ENCODE assay signal across 8 mouse cellular contexts in the genomic region with DNA sequence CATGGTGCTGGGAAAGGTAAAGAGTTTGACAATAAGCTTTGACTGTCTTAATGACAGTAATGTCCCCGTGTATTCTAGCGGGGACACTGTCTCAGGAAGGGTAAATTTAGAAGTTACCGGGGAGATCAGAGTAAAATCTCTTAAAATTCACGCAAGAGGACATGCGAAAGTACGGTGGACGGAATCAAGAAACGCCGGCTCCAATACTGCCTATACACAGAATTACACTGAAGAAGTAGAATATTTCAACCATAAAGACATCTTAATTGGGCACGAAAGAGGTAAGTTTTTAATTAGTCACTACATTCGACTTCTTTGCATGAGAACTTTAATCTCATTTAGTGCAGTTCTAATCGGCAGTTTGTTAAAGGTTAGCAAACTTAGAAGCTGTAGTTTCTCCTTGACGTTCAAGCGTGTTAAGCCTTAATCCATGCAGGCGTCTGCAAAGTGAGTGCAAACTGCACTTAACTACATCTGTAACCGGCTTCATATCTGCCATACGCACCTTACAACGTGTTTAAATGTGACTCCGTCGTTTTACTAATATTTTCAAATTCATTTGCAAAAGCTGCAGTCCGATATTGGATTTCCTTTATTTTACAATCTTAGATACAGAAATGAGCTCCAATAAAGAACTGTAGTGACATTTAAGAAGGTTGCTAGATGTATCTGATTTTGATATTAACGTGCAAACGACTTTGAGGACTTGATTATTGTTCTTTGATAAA. TPM values are rescaled to one million over a fixed set of nuclear protein-coding genes. Genes with fewer than 3 reads are reported as not detected.
A peak's percentile ranks its signal among the peaks of the same experiment; 100 is the strongest.
DNase-seq lines count a peak whose midpoint lies in the region; ATAC-seq and TF ChIP-seq lines count a peak whose summit lies in the region.

No protein-coding gene starts in this region.

- under 1% methylated on average over 23 of the region's 23 CpGs for WGBS in hindbrain, embryonic 15.5 days
- under 1% methylated on average over 23 of the region's 23 CpGs for WGBS in liver, postnatal 0 days (ENCODE audit: insufficient replicate concordance)
- under 1% methylated on average over 23 of the region's 23 CpGs for WGBS in stomach, embryonic 16.5 days

- H3K36me3 ChIP-seq in CH12.LX (replicated peaks in 1 of 2; ENCODE audit: control insufficient read depth in 1 of 2, insufficient read depth in 1 of 2, low read length in 1 of 2): peaks cover 0 to 7% of the 10 kb centered on the region in 2 experiments
- H3K36me3 ChIP-seq in hindbrain, embryonic 15.5 days: peaks cover 7% of the 10 kb centered on the region
- H3K36me3 ChIP-seq in liver, postnatal 0 days (replicated peaks; ENCODE audit: insufficient read depth, low read length): peaks cover 11% of the 10 kb centered on the region
- H3K36me3 ChIP-seq in stomach, embryonic 16.5 days (ENCODE audit: control insufficient read depth, insufficient read depth, low read length): 0 out of 2 replicates have a peak, but pooled peaks cover 7% of the 10 kb centered on the region

- TF ChIP-seq EP300 in CH12.LX (IDR thresholded peaks at IDR 0.05; ENCODE audit: low read length): no peak
- TF ChIP-seq EP300 in liver, postnatal 0 days (IDR thresholded peaks at IDR 0.05; ENCODE audit: low read depth): peak; percentile 6; the same call in 1 of the 2 replicates

- no peaks in the 10 kb centered on the region for H3K9me3 ChIP-seq in CH12.LX (replicated peaks; ENCODE audit: low read length)
- no peaks in the 10 kb centered on the region for H3K9me3 ChIP-seq in hindbrain, embryonic 15.5 days
- H3K9me3 ChIP-seq in liver, postnatal 0 days (ENCODE audit: low read length): no peaks in the 10 kb centered on the region
- no peaks in the 10 kb centered on the region for H3K9me3 ChIP-seq in stomach, embryonic 16.5 days (replicated peaks; ENCODE audit: control insufficient read depth, low read length)

- no peak overlapping the region for H3K27ac ChIP-seq in CH12.LX (ENCODE audit: insufficient read depth, low read depth)
- H3K27ac ChIP-seq in hindbrain, embryonic 15.5 days (replicated peaks): peak overlapping the region; percentile 100
- H3K27ac ChIP-seq in liver, postnatal 0 days (ENCODE audit: low read depth): peak overlapping the region; percentile 100
- peak overlapping the region; percentile 100 for H3K27ac ChIP-seq in stomach, embryonic 16.5 days (ENCODE audit: low read length)

- H3K9ac ChIP-seq in CH12.LX (ENCODE audit: insufficient read depth, low read depth): peak overlapping the region; percentile 90
- H3K9ac ChIP-seq in hindbrain, embryonic 15.5 days: peak overlapping the region; percentile 94
- H3K9ac ChIP-seq in liver, postnatal 0 days (replicated peaks): peak overlapping the region; percentile 99
- H3K9ac ChIP-seq in stomach, embryonic 16.5 days (ENCODE audit: low read length): peak overlapping the region; percentile 100

- in situ Hi-C loops in CH12.LX (cut with MboI; ENCODE audit: low pct_ligation_motif_present, low pct_unique_long_range_greater_than_20kb, low sequenced_read_pairs): loop anchor here (25.0 kb wide), 1 partner anchor 278 kb away; no protein-coding TSS in a partner anchor

- TF ChIP-seq CTCF in CH12.LX (conservative IDR thresholded peaks at IDR 0.05 in 1 of 2, IDR thresholded peaks at IDR 0.05 in 1 of 2; ENCODE audit: low read depth in 2 of 2, low read length in 2 of 2): no peak
- TF ChIP-seq CTCF in liver, postnatal 0 days (IDR thresholded peaks at IDR 0.05; ENCODE audit: low read depth): no peak

- peaks cover 0 to 10% of the 10 kb centered on the region in 2 experiments; a peak in 1 of 4 replicates for H3K4me1 ChIP-seq in CH12.LX (ENCODE audit: control insufficient read depth in 1 of 2, insufficient read depth in 2 of 2)
- peaks cover 14% of the 10 kb centered on the region for H3K4me1 ChIP-seq in hindbrain, embryonic 15.5 days (replicated peaks)
- peaks cover 5% of the 10 kb centered on the region; the same call in 1 of the 2 replicates for H3K4me1 ChIP-seq in liver, postnatal 0 days (ENCODE audit: insufficient read depth)
- H3K4me1 ChIP-seq in stomach, embryonic 16.5 days (ENCODE audit: control insufficient read depth, insufficient read depth, low read length): peaks cover 9% of the 10 kb centered on the region

- no peak for TF ChIP-seq POLR2A in CH12.LX (IDR thresholded peaks at IDR 0.05; ENCODE audit: low read depth, low read length)

- ATAC-seq in hindbrain, embryonic 15.5 days (ENCODE audit: low FRiP score, low read depth): no peak
- no peak for ATAC-seq in liver, postnatal 0 days
- no peak for ATAC-seq in stomach, embryonic 16.5 days (ENCODE audit: insufficient read depth, low FRiP score)

- DNase-seq in heart, adult 8-10 months (ENCODE audit: low spot score): peak; percentile 45
- DNase-seq in heart, postnatal 4 days: no peak
- DNase-seq in CH12.LX (ENCODE audit: extremely low read depth): peak; percentile 48
- DNase-seq in embryo, embryonic 9.5 days (ENCODE audit: extremely low spot score): peak; percentile 56
- peak; percentile 29 for DNase-seq in liver, postnatal 0 days
- DNase-seq in layer of hippocampus, postnatal 10 days (ENCODE audit: low spot score in 2 of 2): no peak

- H3K4me2 ChIP-seq in CH12.LX (ENCODE audit: insufficient read depth, low read depth, poor library complexity, severe bottlenecking): peak overlapping the region; percentile 90; the same call in 1 of the 2 replicates
- peak overlapping the region; percentile 53 for H3K4me2 ChIP-seq in hindbrain, embryonic 15.5 days
- H3K4me2 ChIP-seq in liver, postnatal 0 days (ENCODE audit: low read depth, low read length): peak overlapping the region; percentile 77
- peak overlapping the region; percentile 48 for H3K4me2 ChIP-seq in stomach, embryonic 16.5 days (ENCODE audit: low read depth, low read length)

- no peaks in the 10 kb centered on the region for H3K27me3 ChIP-seq in CH12.LX (replicated peaks)
- H3K27me3 ChIP-seq in hindbrain, embryonic 15.5 days: no peaks in the 10 kb centered on the region
- H3K27me3 ChIP-seq in liver, postnatal 0 days (ENCODE audit: insufficient read depth, low read length): no peaks in the 10 kb centered on the region
- H3K27me3 ChIP-seq in stomach, embryonic 16.5 days (ENCODE audit: control insufficient read depth, insufficient read depth, low read length): no peaks in the 10 kb centered on the region

- H3K4me3 ChIP-seq in CH12.LX (replicated peaks in 1 of 3; ENCODE audit: low read depth in 2 of 3, low read length in 2 of 3, poor library complexity in 1 of 3): peak overlapping the region; percentile 72 to 80 (median 79)
- H3K4me3 ChIP-seq in hindbrain, embryonic 15.5 days: peak overlapping the region; percentile 77
- H3K4me3 ChIP-seq in liver, postnatal 0 days (ENCODE audit: low read depth, low read length): peak overlapping the region; percentile 84
- peak overlapping the region; percentile 89 for H3K4me3 ChIP-seq in stomach, embryonic 16.5 days (replicated peaks; ENCODE audit: low read length)

- peaks cover 2% of the 10 kb centered on the region; the same call in 1 of the 2 replicates for H3K79me2 ChIP-seq in CH12.LX (replicated peaks; ENCODE audit: control insufficient read depth, extremely low read depth, insufficient read depth, poor library complexity, severe bottlenecking)

- no peak for TF ChIP-seq RAD21 in CH12.LX (IDR thresholded peaks at IDR 0.05; ENCODE audit: low read depth, low read length)

- dilution Hi-C loops in CH12.LX (cut with MboI; ENCODE audit: extremely low pct_ligation_motif_present, extremely low pct_unique_long_range_greater_than_20kb, low sequenced_read_pairs): no loop called here

TF ChIP-seq in CH12.LX, 34 proteins besides CTCF, POLR2A, EP300 and RAD21:
- peak; percentile 18; the same call in 1 of the 2 replicates for TF ChIP-seq CHD1 (IDR thresholded peaks at IDR 0.05; ENCODE audit: low read depth, low read length)
- no peak for TF ChIP-seq RCOR1 (conservative IDR thresholded peaks at IDR 0.05; ENCODE audit: low read depth, low read length)
- TF ChIP-seq TCF12 (IDR thresholded peaks at IDR 0.05; ENCODE audit: low read depth, low read length): no peak
- TF ChIP-seq TBP (conservative IDR thresholded peaks at IDR 0.05; ENCODE audit: low read depth, low read length): no peak
- peak; percentile 19; the same call in 1 of the 2 replicates for TF ChIP-seq MXI1 (IDR thresholded peaks at IDR 0.05; ENCODE audit: low read depth, low read length)
- peak; percentile 63 for TF ChIP-seq SIN3A (IDR thresholded peaks at IDR 0.05; ENCODE audit: low read length)

RNA-seq across cellular contexts. Expression of a gene that starts 0.6 kb away (rescaled TPM):
- total RNA-seq in heart, adult 8-10 months (2022): 10 to 100 TPM; 25.2 to 40.2 (median 31.2) TPM
- total RNA-seq in heart, postnatal 4 days (2021): 10 to 100 TPM; 44.2 to 46.4 TPM
- total RNA-seq in CH12.LX (2012; rRNA removed) (3.7 and 3.8 TPM in 2 replicates), CH12.LX (2014; rRNA removed) (11.7 and 15.7 TPM in 2 replicates)
- polyA plus RNA-seq in CH12.LX (2012; ENCODE audit: insufficient read length, low read depth): 3.3 and 5.6 TPM in 2 replicates
- polyA plus RNA-seq in hindbrain, embryonic 15.5 days (2015; fragmentation: Nextera tagmentation; extraction: Ambion mirVana): 40.2 and 46.6 TPM in 2 replicates
- 26.4 and 26.9 TPM in 2 replicates for polyA plus RNA-seq in liver, postnatal 0 days (2015; fragmentation: Nextera tagmentation; extraction: Ambion mirVana)
- polyA plus RNA-seq in stomach, embryonic 16.5 days (2015; fragmentation: Nextera tagmentation; extraction: Ambion mirVana): 54.3 and 54.8 TPM in 2 replicates
- total RNA-seq in layer of hippocampus, postnatal 10 days (2021): 10 to 100 TPM; 28.6 to 32.0 TPM

Comparison
In these comparisons a context has a peak if more than half of its experiments do, and no peak if none do; other contexts are left out.
1. DNase-seq: peak in heart, adult 8-10 months (single experiment), CH12.LX (single experiment), embryo, embryonic 9.5 days (single experiment) and liver, postnatal 0 days (single experiment); none in heart, postnatal 4 days (single experiment) and layer of hippocampus, postnatal 10 days (0 of 2).
2. Peak in every context shown above with its lines, with median percentiles within 50 percentile points of each other: H3K4me2 ChIP-seq, H3K4me3 ChIP-seq and H3K9ac ChIP-seq.